Mouse (Mus musculus): ENCODE data around the gene Tmprss3.

The Tmprss3 gene

DNA sequence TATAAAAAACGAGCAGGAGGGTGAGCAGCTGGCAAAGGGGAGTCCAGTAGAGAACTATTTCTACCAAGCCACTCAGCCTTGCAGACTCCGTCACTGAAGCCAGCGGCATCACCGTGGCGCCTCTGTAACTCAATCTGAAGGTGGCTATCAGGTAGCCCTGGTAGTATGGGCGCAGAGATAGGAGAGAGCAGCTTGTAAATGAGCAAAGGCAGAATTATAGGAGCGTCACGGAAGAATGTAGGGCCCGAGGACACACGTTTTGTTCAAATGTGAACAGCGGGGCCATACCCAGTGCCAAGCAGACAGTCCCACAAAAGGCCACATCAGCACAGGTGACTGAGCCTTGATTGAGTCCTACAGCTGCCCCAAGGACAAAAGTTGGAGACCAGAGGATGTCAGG is at the start of gene Tmprss3:
Gene Tmprss3 (minus strand): TSS at position 101 of the 400 bp plus-strand sequence.
- no peak for DNase-seq (ENCODE audit: low spot score in 2 of 2)

DNA sequence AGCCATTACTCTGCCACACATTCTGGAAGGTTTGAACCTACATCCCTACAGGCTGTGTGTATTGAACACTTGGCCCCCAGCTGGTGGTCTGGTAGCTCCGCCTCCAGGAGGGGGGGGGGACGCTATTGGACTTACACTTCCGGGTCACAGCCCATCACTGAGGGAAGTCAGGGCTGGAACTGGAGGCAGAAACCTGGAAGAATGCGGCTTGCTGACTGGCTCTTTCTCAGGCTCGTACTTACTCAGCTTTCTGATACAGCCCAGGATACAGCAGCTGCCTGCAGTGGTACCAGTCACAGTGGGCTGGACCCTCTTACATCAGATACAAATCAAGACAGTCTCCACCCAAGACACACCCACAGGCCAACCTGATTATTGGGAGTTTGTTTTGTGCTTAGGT is 48.4 kb upstream of the Tmprss3 start:
- no peak for DNase-seq (ENCODE audit: low spot score in 2 of 2)

DNA sequence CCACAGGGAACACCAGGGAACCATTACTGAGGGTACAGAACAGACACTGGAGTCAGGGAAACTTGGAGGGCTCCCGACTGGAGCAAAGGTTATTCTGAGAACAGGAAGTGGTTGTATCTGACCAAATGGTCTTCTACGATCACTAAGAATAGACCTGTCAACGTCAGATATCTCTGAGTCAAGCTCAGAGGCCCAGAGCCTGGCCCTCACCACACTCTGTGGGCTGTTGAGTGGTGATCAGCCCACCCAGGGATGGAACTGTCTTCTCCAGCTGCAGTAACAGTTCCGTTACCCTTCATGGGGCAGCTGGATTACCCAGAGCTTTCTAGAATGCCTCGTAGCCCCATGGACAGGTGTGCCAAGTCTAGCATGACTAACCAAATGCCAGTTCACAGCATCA is 46.5 kb upstream of the Tmprss3 start:
- DNase-seq (ENCODE audit: low spot score in 2 of 2), result no peak

DNA sequence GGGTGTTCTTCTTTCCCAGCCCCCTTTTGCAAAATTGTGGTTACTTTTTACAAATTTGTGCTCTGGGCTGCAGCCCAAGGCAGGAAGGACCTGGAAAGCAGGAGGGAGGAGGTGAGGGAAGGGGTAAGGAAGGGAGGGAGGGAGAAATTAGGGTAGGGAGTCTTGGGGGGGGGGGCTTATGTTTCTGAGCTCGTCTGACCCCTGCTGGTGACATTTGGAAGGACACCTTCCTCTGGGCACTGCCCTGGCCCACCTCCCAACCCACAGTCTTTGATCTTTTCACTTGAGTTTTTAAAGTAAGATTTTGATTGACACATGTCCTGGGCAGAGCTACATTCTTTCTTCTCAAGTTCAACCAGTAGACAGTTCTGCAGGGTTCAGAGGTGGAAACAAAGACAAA is 44.0 kb upstream of the Tmprss3 start:
- no peak for DNase-seq (ENCODE audit: low spot score in 2 of 2)

DNA sequence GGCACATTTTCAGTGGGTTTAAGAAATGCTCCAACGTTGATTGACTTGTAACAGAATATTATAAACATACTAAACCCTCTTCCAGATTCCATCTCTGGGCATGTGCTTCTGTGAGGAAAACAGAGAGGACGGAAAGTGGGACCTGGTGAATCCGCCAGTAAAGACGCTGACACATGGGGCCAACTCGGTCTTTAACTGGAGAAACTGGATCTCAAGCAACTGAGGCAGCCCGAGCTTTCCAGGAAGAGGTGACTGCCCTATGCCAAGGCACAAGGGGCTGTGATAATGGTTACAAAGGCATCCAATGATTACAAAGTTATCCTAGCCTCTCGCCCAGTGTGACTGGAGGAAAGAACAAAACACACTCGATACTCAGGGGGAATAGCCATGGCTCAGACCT is 42.4 kb upstream of the Tmprss3 start:
- no peak for DNase-seq (ENCODE audit: low spot score in 2 of 2)

DNA sequence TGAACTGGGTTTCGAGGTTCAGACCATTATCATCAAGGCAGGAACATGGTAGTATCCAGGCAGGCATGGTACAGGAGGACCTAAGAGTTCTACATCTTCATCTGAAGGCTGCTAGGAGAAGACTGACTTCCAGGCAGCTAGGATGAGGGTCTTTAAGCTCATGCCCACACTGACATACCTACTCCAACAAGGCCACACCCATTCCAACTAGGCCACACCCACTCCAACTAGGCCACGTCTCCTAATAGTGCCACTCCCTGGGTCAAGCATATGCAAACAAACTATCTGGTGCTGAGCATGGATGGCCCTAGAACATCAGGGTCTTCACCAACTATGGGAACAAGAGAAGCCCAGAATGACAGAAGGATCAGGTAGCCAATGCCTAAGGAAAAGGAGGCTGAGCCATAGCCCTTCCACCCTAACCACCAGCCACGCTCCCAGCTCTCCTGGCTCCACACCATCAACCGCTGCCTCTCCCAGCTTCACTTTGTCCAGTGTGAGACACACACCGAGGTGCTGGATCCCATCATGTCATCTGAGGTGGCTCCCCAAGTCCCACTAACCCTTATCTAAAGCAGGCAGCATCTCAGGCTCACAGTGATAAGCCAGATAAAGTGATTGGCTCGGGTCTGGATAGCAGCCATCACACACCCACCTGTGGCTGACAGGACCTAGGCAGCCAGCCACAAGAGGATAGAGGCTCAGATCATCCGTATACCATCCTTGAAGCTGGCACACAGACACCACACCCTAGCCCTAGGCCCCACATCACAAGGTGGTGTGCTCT is 39.6 kb upstream of the Tmprss3 start:
- peak in 1 of 2 experiments; percentile 9 for DNase-seq (ENCODE audit: low spot score in 2 of 2)

DNA sequence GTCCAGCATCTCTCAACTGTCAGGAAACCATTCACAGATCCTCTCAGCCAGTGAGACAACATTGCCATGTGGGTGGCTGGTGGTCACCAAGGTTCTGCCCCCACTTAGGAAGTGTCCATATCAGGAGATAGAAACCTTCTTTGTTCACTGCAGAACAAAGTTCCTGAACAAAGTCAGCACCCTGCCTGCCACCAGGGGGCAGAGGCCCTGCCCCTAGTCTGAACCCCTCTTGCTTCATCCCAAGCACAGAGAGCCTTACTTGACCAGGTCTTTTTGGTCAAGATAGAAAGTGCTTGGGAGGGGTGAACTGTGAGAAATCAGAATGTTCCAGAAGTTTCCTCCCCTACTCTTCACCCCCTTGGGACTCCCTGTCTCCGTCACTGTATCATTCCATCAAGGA is 37.1 kb upstream of the Tmprss3 start:
- DNase-seq (ENCODE audit: low spot score in 2 of 2), result no peak

DNA sequence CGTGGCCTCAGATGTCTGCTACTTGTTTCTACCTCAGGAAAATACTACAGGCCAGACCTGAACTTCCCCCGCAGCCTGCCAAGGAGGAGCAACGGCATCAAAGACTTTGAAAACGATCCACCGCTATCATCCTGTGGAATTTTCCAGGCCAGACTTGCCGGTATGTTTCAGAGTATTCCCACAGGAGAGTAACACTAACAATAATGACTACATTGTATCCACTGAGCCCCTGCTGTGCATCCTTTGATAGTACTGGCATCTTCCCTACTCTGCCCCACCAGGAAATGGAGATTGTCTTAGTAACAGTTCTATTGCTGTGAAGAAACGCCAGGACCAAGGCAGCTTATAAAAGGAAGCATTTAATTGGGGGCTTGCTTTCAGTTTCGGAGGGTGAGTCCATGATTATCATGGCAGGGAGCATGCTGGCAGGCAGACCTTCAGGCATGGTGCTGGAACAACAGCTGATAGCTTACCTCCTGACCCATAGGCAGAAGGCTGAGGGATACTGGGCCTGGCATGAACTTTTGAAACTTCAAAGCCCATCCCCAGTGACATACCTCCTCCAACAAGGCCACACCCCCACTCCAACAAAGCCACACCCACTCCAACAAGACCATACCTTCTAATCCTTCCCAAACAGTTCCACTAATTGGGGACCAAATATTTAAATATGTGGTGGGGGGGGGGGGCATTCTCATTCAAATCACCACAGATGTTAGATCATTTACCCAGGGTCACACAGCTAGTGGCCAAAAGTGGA is 33.7 kb upstream of the Tmprss3 start:
- no peak for DNase-seq (ENCODE audit: low spot score in 2 of 2)

DNA sequence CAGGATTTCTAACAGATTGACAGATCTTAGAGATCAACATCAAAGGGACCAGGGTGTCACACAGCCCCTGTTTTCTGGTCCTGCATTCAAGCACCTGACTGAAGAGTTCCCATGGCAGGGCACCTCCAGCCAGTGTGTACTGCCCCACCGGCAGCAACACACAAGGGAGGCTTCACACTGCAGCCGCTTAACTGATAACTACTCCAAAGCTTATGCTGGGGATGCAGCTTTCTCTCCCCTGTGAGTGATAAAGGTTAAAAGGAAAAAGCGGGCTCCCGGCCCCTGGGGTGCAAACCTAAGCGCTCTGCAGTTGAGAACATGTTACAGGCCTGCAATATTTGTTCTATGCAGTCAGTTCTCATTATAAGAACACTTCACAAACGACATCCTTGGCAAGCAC is 33.0 kb upstream of the Tmprss3 start:
- DNase-seq (ENCODE audit: low spot score in 2 of 2), result no peak

DNA sequence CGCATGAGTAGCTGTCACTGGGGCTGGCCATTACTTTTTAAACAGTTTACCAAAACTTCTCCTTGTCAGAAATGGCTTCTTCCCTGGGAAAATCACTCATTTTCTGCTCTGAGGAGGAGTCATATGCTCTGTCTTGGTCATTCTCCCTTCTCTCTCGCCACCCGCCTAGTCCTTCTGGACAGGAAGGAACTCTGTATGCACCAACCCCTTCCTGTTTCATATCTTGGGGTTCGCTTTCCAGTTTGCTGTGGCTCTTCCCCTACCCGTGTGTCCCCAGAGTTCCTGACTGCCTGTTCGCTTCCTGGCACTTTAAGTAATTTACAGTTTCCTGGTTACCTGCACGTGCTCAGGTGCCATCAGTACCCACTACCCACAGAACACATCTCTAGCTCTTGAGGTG is 28.2 kb upstream of the Tmprss3 start:
- DNase-seq (ENCODE audit: low spot score in 2 of 2), result no peak

DNA sequence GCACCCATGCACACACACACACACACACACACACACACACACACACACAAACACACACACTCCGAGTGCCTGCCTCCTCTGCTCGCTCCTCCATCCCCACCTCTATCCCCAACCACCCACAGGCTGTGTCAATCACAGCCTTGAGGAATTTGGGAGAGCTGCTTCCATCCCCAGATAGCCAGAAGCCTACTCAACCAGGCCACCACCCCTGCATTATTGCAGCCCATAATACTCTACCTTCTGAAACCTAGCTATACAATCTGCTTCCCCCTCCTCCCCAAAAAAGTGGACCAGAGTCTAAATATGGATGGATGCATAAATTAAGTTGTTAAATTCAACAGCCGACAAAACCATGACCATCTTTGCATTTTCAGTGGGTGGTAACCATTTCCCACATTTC is 27.6 kb upstream of the Tmprss3 start:
- no peak for DNase-seq (ENCODE audit: low spot score in 2 of 2)

DNA sequence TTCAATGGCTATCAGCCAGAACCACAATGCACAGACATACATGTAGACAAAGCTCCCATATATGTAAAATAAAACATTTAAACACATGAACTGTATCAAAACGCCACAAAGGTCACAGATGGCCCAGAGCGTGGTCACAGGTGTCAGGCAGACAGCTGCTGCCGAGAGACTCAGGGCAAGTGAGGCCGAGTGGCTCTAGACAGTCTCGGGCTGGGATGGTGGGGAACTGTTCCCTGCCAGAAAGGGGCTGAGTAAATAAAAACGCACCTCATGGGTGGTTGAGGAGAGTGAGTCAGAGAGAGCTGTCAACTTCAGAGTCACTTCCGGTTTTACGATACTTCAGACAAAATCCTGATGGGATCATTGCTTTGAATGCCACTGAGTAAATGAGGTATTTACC is 25.8 kb upstream of the Tmprss3 start:
- no peak for DNase-seq (ENCODE audit: low spot score in 2 of 2)

DNA sequence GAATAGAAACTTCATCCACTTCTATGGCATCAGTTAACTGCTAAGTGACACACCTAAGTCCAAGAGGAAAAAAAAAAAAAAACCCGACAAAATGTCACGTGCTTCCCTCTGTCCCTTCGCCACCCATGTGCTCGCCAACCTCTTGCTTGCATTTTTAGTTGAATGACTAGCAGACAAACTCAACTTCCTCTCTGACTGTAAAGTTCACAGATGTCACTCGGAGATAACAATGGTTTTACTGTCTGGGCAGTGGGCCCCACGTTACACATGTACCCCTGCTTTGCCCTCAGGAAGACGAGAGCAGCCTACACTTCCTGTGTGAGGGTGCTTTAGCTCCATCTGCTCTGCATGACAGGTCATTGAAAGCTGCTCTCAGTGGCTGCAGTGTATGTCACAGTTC is 25.1 kb upstream of the Tmprss3 start:
- no peak for DNase-seq (ENCODE audit: low spot score in 2 of 2)

DNA sequence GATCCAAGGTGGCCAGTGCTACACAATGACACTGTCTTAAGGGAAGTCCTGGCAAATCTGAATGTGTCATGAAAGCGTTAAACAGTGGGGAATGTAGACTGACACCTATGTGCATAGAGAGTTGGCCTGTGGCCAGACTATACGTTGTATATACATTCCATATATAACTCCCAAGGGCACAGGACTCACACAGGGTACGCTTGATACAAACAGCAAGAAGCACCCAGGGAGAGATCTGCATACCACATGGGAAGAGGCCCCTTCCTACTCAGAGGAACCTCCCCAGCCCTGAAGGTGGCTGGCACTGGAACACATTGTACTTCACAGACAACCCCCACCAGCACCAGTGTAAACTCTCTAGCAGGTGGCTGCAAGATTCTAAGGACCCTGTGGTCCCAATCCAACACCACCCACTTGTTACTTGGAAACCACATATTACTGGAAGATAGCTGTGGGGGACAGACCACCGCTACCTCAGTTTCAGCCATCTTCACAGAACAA is 24.1 kb upstream of the Tmprss3 start:
- no peak for DNase-seq (ENCODE audit: low spot score in 2 of 2)

DNA sequence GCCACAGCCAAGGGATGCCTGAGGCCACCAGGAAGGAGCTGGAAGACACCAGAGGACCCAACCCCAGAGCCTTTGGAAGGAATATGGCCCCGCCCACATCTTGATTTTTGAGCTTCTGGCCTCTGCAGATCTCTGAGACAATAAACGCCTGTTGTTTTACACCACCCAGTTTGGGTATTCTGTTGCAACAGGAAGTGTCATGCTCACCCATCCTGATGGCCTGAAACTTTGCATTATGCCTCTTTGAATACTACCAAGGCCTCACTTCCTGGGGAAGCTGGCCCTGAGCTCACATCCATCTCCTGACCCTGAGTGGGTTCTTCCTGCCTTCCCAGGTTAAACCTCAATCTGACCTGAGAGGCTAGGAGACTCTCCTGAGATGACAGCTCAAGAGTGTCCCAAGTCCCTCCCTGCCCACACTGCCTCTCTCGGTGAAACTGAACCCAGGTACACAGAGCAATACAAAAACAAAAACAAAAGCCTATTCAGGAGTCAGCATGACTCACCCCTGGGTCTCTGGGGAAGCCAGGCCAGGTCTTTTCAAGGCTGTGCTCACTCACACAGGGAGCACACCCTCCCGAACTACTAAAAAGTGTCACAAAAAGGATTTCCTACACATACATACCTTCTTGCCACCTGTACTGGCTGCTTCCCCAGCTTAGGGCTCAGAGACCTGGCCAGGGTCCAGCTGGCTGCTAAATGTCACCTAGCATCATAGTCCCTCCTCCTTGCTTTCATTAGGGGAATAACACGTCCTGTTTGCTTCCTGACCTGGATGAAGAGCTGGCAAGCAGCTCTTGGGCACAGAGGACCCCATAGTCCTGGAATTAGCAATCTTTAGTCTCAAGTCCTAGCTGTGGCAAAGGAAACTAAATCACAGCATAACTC is 17.5 kb upstream of the Tmprss3 start:
- no peak for DNase-seq (ENCODE audit: low spot score in 2 of 2)

DNA sequence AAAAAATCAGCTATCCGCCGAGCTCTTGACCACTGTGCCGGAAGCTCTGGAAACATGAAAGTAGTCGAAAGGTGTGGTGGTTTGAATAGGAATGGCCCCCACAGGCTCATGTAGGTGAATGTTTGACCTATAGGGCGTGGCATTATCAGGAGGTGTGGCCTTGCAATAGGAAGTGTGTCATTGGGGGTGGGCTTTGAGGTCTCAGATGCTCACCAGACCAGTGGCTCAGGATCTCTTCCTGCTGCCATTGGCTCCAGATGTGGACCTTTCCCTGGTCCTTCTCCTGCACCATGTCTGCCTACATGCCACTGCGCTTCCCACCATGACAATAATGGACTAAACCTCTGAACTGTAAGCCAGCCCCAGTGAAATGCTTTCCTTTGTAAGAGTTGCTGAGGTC is 13.1 kb upstream of the Tmprss3 start:
- no peak for DNase-seq (ENCODE audit: low spot score in 2 of 2)

DNA sequence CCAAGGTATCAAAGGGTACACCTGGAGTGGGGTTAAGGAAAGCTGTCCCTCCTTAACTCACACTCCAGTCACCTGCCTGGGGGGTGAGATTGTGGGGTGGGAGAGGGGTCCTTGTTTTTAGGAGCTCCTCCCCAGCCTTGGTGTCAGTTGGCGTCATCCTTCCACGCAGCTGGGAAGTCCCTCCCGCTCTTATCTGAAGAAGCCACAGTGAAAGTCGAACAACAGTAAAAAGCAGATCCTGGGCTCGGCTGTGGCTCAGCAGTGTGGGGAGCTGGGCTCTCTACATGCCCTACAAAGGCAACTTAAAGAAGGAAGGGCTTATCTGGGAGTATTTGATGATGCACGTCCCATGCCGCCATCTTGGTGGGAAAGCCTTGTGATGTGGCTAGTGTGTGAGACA is 11.5 kb upstream of the Tmprss3 start:
- DNase-seq (ENCODE audit: low spot score in 2 of 2), result no peak

DNA sequence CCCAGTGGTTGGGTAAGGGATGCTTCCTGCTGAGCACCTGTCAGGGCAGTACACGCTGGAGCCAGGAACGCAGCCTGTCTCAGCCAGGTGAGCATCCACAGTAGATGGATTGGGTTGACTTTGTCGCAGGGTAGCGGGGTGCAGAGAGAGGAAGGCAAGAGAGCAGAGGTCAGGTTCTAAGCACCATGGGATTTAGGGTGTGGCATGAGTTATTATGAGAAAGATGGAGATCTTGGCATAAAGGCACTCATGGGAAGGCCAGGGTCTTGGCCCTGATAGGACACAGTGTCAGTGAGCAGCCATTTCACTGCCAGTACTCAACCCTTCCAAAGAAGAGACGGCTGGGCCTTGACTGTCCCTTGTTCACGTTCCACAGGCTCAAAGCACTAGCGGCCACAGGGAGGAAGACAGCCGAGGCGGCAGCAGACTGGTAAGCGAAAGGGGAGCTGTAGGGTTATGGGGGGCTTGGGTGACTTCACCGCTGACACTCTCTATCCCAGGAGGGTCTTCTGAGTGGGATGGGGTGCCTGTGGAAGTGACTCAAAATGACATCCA is 10.7 kb upstream of the Tmprss3 start:
- no peak for DNase-seq (ENCODE audit: low spot score in 2 of 2)

DNA sequence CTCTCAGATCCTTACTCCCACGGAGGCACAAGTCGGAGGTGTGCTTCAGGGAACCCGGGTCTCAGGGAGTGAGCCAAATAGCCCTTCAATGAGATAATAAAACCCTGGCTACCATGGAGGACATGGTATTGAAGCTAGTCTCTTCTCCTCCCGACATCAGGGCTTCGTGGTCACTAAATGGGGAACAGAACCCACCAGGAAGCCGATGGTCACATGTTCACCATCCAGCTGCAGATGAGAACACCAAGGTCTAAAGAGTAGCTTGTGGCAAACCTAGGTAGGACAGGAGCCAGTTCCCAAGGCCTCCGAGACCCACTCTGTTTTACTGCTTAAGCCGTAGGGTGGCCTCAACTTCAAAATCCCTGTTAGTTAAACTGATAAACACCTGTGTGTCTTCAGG is 9.9 kb upstream of the Tmprss3 start:
- no peak for DNase-seq (ENCODE audit: low spot score in 2 of 2)

DNA sequence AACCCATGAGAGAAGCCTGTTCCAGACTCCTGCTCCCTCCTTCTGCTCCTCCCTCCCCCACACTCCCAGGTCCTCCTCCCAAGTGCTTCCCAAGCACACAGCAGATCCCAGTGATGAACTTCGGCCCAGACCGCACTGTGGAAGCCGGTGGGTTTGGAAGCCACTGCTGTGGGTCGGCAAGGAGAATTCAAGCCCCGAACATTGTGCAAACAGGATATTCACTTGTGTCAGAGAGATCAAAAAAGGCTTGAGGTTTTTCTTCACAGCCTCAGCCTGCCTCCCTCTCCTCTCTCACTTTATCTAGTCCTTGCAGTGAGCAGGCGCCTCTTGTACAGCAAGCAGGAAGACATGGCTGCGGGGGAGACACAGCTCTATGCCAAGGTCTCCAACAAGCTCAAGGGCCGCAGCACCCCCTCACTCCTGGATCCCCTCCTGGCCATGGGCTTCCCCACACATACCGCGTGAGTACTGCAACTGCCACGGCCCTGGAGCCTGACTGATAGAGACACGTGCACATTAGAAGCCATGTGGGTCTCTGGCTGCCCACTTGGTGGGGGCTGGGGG is 9.1 kb upstream of the Tmprss3 start, which contains the start of gene Ubash3a:
Gene Ubash3a (plus strand): TSS at position 103 of the 564 bp plus-strand sequence.
- no peak for DNase-seq (ENCODE audit: low spot score in 2 of 2)

DNA sequence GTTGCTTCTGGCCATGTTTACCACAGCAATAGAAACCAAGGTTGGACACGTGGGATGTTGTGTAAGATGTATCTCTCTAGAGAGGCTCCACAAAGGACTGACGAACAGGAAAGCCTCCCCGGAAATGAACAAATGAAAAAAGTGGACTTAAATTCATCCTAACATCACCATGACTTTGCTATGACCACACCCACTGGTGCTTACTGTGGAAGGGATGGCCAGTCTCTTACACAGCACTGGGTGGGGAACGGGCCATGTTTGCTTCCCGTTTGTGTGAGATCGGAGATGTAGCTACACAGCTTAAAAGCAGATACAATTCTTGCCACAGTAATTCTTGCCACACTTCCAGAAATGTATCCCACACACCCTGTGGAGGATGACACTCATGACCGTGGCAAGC is 2.5 kb downstream of the Tmprss3 start:
- no peak for DNase-seq (ENCODE audit: low spot score in 2 of 2)
